Mouse (Mus musculus) G1E (cell line): ENCODE data around the gene Btd.

Experiments used
- CTCF ChIP-seq: IDR thresholded peaks from 2 replicates; pipeline ENCODE4 v1.5.1; 2012; ENCODE audit warnings: low read depth, low read length, inconsistent platforms, mixed read lengths
- GATA1 ChIP-seq: IDR thresholded peaks from 2 replicates; pipeline ENCODE4 v1.6.1; 2012; ENCODE audit warnings: borderline replicate concordance, low read length, inconsistent platforms, mixed read lengths
- GATA2 ChIP-seq: IDR thresholded peaks from 2 replicates; pipeline ENCODE4 v1.6.1; 2012; ENCODE audit warnings: low read depth, low read length, inconsistent platforms, borderline replicate concordance
- TAL1 ChIP-seq: conservative IDR thresholded peaks from 2 replicates; pipeline ENCODE4 v1.6.1; 2012; ENCODE audit warnings: low read depth, low read length, inconsistent platforms, mixed read lengths

DNA sequence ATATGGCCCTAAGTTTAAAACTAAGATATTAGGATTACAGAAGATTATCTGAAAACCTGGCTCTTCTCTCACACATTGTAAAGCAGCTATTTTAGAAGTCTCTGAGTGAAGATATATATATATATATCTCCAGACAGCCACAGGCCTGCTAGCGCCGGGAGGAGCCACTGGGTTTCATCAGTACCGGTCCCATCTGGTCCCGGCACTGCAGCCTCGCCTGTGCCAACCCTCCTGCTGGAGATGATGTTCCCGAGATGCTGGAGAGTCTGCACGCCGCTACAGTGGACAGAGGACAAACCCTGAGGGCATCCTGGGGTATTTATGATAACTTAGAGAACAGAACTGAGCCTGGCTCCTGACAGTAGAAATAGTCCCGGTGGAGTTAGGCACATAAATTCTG is 23.6 kb upstream of the Btd start:
- TF ChIP-seq CTCF (no peak), GATA1 (no peak), TAL1 (no peak), GATA2 (no peak)
